Mouse (Mus musculus): ENCODE data around the gene Sox1. TPM values are rescaled to one million over a fixed set of nuclear protein-coding genes. Genes with fewer than 3 reads are reported as not detected.

The Sox1 gene
- polyA plus RNA-seq (2016; fragmentation: Nextera tagmentation; extraction: Ambion mirVana): 1.9 and 2.0 TPM in 2 replicates

GRCm38 (mm10) chr8:12395071-12396031 is at the start of gene Sox1:
Sox1 (plus strand) TSS chr8:12395295.
- under 1% methylated on average over 78 of the region's 89 CpGs for WGBS
- Histone ChIP-seq H3K4me2 (replicated peaks) (peak within 1 kb of the TSS; percentile 65), H3K9ac (peak within 1 kb of the TSS; percentile 81), H3K4me3 (peak within 1 kb of the TSS; percentile 57), H3K27me3 (replicated peaks) (peaks cover 68% of the 10 kb centered on the region), H3K27ac (peak within 1 kb of the TSS; percentile 64), H3K4me1 (peaks cover 27% of the 10 kb centered on the region), H3K9me3 (no peaks in the 10 kb centered on the region), H3K36me3 (no peaks in the 10 kb centered on the region)
- ATAC-seq (ENCODE audit: low FRiP score, low read depth): peak; percentile 91

GRCm38 (mm10) chr8:12345881-12346280 is 49.2 kb upstream of the Sox1 start:
- H3K9ac ChIP-seq: no peak overlapping the region
- 58% methylated on average over 4 of the region's 4 CpGs for WGBS
- no peak for ATAC-seq (ENCODE audit: low FRiP score, low read depth)
- no peak overlapping the region for H3K4me2 ChIP-seq (replicated peaks)
- no peak overlapping the region for H3K4me3 ChIP-seq
- H3K4me1 ChIP-seq: no peaks in the 10 kb centered on the region
- H3K36me3 ChIP-seq: no peaks in the 10 kb centered on the region
- H3K27me3 ChIP-seq (replicated peaks): peaks cover 3% of the 10 kb centered on the region; the same call in 1 of the 2 replicates
- H3K27ac ChIP-seq: no peak overlapping the region
- no peaks in the 10 kb centered on the region for H3K9me3 ChIP-seq

GRCm38 (mm10) chr8:12346870-12347269 is 48.2 kb upstream of the Sox1 start:
- Histone ChIP-seq H3K4me1 (no peaks in the 10 kb centered on the region), H3K4me3 (no peak overlapping the region), H3K27ac (no peak overlapping the region), H3K9ac (no peak overlapping the region), H3K36me3 (no peaks in the 10 kb centered on the region), H3K27me3 (replicated peaks) (peaks cover 3% of the 10 kb centered on the region; the same call in 1 of the 2 replicates), H3K9me3 (no peaks in the 10 kb centered on the region), H3K4me2 (replicated peaks) (no peak overlapping the region)
- ATAC-seq (ENCODE audit: low FRiP score, low read depth): no peak
- 87% methylated on average over 11 of the region's 11 CpGs for WGBS

- Histone ChIP-seq H3K27me3 (replicated peaks) (peaks cover 3% of the 10 kb centered on the region; the same call in 1 of the 2 replicates), H3K9me3 (no peaks in the 10 kb centered on the region), H3K4me2 (replicated peaks) (no peak overlapping the region), H3K27ac (no peak overlapping the region), H3K4me3 (no peak overlapping the region), H3K9ac (no peak overlapping the region), H3K4me1 (no peaks in the 10 kb centered on the region), H3K36me3 (no peaks in the 10 kb centered on the region)
- 86% methylated on average over 1 of the region's 1 CpGs for WGBS
- ATAC-seq (ENCODE audit: low FRiP score, low read depth): no peak
These were observed 46.8 kb upstream of the Sox1 start for GRCm38 (mm10) chr8:12348306-12348705.

- Histone ChIP-seq H3K4me2 (replicated peaks) (no peak overlapping the region), H3K27ac (no peak overlapping the region), H3K36me3 (no peaks in the 10 kb centered on the region), H3K4me3 (no peak overlapping the region), H3K9ac (no peak overlapping the region), H3K27me3 (replicated peaks) (peaks cover 3% of the 10 kb centered on the region; the same call in 1 of the 2 replicates), H3K9me3 (no peaks in the 10 kb centered on the region), H3K4me1 (no peaks in the 10 kb centered on the region)
- no peak for ATAC-seq (ENCODE audit: low FRiP score, low read depth)
- WGBS: 83% methylated on average over 2 of the region's 2 CpGs
These were observed 45.5 kb upstream of the Sox1 start for GRCm38 (mm10) chr8:12349591-12349990.

GRCm38 (mm10) chr8:12351121-12351520 is 44.0 kb upstream of the Sox1 start:
- H3K9ac ChIP-seq: no peak overlapping the region

GRCm38 (mm10) chr8:12354406-12355025 is 40.6 kb upstream of the Sox1 start:
- H3K27me3 ChIP-seq (replicated peaks): no peaks in the 10 kb centered on the region; the same call in 1 of the 2 replicates
- WGBS: 67% methylated on average over 10 of the region's 10 CpGs

More at GRCm38 (mm10) chr8:12351121-12351520, 44.0 kb upstream of the Sox1 start:
- H3K4me1 ChIP-seq: no peaks in the 10 kb centered on the region
- no peaks in the 10 kb centered on the region for H3K9me3 ChIP-seq
- H3K27me3 ChIP-seq (replicated peaks): peaks cover 3% of the 10 kb centered on the region; the same call in 1 of the 2 replicates
- no peaks in the 10 kb centered on the region for H3K36me3 ChIP-seq
- no peak overlapping the region for H3K4me2 ChIP-seq (replicated peaks)
- no peak for ATAC-seq (ENCODE audit: low FRiP score, low read depth)
- H3K27ac ChIP-seq: no peak overlapping the region
- no peak overlapping the region for H3K4me3 ChIP-seq

GRCm38 (mm10) chr8:12368161-12368560 is 26.9 kb upstream of the Sox1 start:
- no peak overlapping the region for H3K9ac ChIP-seq
- H3K36me3 ChIP-seq: no peaks in the 10 kb centered on the region
- no peaks in the 10 kb centered on the region; the same call in 1 of the 2 replicates for H3K27me3 ChIP-seq (replicated peaks)
- H3K4me3 ChIP-seq: no peak overlapping the region
- no peak overlapping the region for H3K4me2 ChIP-seq (replicated peaks)
- no peaks in the 10 kb centered on the region for H3K4me1 ChIP-seq
- 57% methylated on average over 7 of the region's 7 CpGs for WGBS
- ATAC-seq (ENCODE audit: low FRiP score, low read depth): no peak
- H3K27ac ChIP-seq: no peak overlapping the region
- no peaks in the 10 kb centered on the region for H3K9me3 ChIP-seq

More at GRCm38 (mm10) chr8:12354406-12355025, 40.6 kb upstream of the Sox1 start:
- no peak for ATAC-seq (ENCODE audit: low FRiP score, low read depth)
- H3K9me3 ChIP-seq: no peaks in the 10 kb centered on the region
- H3K27ac ChIP-seq: no peak overlapping the region
- H3K4me3 ChIP-seq: no peak overlapping the region
- H3K36me3 ChIP-seq: no peaks in the 10 kb centered on the region
- no peaks in the 10 kb centered on the region for H3K4me1 ChIP-seq
- no peak overlapping the region for H3K4me2 ChIP-seq (replicated peaks)
- H3K9ac ChIP-seq: no peak overlapping the region

- 62% methylated on average over 6 of the region's 6 CpGs for WGBS
- Histone ChIP-seq H3K27me3 (replicated peaks) (no peaks in the 10 kb centered on the region; the same call in 1 of the 2 replicates), H3K4me2 (replicated peaks) (no peak overlapping the region), H3K9me3 (no peaks in the 10 kb centered on the region), H3K36me3 (no peaks in the 10 kb centered on the region), H3K4me1 (no peaks in the 10 kb centered on the region), H3K4me3 (no peak overlapping the region), H3K9ac (no peak overlapping the region), H3K27ac (no peak overlapping the region)
- ATAC-seq (ENCODE audit: low FRiP score, low read depth): no peak
These were observed 26.2 kb upstream of the Sox1 start for GRCm38 (mm10) chr8:12368856-12369255.

- H3K9ac ChIP-seq: no peak overlapping the region
- H3K4me2 ChIP-seq (replicated peaks): no peak overlapping the region
- peaks cover 23% of the 10 kb centered on the region for H3K4me1 ChIP-seq
- WGBS: 77% methylated on average over 3 of the region's 3 CpGs
- H3K27ac ChIP-seq: no peak overlapping the region
- peaks cover 61% of the 10 kb centered on the region for H3K27me3 ChIP-seq (replicated peaks)
- no peak for ATAC-seq (ENCODE audit: low FRiP score, low read depth)
- no peaks in the 10 kb centered on the region for H3K36me3 ChIP-seq
- H3K4me3 ChIP-seq: no peak overlapping the region
- no peaks in the 10 kb centered on the region for H3K9me3 ChIP-seq
These were observed 14.0 kb upstream of the Sox1 start for GRCm38 (mm10) chr8:12381111-12381510.

- Histone ChIP-seq H3K4me3 (no peak overlapping the region), H3K4me1 (peaks cover 30% of the 10 kb centered on the region), H3K9me3 (no peaks in the 10 kb centered on the region), H3K27ac (no peak overlapping the region), H3K4me2 (replicated peaks) (0 out of 2 replicates have a peak overlapping the region, but pooled peaks have one; percentile 71), H3K9ac (no peak overlapping the region), H3K27me3 (replicated peaks) (peaks cover 79% of the 10 kb centered on the region), H3K36me3 (no peaks in the 10 kb centered on the region)
- 3% methylated on average over 21 of the region's 21 CpGs for WGBS
- ATAC-seq (ENCODE audit: low FRiP score, low read depth): no peak
These were observed 12.2 kb upstream of the Sox1 start for GRCm38 (mm10) chr8:12382707-12383561.

Data from neural tube, embryonic 12.5 days (tissue).